Mouse (Mus musculus): Measurements from ENCODE around the gene Tmem150b.

Tmem150b gene

DNA sequence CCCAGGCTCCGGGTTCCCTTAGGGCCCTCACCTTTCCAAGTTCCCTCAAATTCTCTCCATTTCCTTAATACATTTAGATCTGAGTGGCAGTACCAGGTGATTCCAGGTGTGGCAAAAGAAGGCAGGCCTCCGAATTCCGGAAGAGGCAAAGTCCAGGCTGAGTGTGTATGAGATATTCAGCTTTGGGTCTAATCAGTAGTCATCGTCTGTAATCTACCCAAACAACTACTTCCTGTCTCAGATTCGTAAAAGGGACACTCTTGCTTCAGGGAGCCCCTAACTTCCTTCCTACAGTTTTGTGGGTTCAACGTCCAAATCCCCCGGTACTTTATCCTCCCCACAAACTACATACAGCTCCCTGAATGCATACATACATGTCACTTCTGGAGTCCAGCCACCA is at the start of gene Tmem150b:
TSS of gene Tmem150b (minus strand) at position 81 of the 400 bp plus-strand sequence.
- no peak for DNase-seq

DNA sequence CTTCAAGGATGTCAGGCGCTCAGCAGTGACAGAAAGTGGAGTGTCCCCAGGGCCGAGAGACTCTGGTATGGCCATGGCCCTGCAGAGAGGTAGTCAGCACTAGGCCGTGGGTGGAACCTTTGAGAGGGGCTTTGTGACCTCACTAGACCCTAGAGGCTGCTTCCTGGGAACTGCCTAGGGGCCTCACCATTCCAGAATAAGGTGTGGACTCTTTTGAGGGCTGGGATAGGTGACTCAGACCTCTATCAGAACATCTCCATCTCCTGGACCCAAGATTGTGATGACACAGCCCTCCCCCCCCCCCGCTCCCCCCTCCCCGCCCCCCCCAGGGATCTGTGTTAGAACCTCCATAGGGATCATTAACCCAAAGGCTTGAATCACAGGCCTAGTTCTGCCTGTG is 46.2 kb upstream of the Tmem150b start, which contains the start of gene Fam71e2:
TSS of gene Fam71e2 (minus strand) at position 101 of the 400 bp plus-strand sequence.
- no peak for DNase-seq

DNA sequence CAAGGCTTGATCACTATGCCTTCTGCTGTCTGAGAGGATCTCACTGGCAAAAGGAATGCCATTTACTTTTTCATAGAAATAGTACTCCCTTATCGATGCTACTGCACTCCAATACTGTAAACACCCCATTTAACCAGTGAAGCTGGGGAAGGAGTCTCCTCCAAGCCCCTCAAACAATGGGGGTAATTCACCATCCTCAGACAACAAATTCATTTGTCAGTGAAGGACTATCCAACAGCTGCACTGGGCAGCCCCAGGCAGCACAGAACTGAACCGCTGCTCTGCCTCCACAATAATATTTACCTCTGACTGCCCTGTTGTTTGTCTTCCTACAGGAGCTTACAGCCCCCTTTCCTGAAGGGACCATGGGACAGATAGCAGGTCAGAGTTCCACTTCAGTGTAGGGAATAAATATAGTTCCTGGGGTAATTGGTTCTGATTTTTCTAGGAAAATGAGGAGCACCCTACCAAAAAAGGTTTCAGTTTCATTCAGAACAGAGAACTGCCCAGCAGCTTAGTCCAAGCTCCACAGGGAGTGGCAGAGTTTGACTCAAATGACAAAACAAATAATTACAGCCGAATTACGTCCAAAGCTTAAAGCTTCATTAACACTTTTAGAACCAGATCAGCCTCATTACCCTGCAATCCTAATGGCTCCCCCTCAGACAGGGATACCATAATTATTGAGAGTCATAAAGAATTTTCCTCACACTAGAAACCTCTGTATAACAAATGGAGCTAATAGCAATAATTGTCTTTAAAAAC is 40.1 kb upstream of the Tmem150b start:
- no peak for DNase-seq

DNA sequence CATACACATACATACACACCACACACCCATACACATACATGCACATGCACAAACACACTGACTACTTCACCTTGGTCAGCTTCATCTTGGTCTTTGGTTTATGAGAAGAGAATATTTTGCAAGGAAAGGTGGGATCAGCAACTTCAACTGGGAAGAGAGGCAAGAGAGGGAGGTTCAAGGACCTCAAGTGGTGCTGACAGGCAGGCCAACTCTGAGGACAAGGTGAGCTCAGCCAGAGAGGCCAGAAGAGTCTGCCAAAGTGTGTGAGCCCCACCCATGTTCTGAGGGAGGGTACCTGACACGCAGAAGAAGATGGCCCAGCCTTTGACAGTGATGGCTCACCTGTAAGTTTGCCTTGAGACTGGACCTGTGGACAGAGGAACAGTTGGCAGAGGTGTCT is 34.6 kb upstream of the Tmem150b start:
- no peak for DNase-seq

DNA sequence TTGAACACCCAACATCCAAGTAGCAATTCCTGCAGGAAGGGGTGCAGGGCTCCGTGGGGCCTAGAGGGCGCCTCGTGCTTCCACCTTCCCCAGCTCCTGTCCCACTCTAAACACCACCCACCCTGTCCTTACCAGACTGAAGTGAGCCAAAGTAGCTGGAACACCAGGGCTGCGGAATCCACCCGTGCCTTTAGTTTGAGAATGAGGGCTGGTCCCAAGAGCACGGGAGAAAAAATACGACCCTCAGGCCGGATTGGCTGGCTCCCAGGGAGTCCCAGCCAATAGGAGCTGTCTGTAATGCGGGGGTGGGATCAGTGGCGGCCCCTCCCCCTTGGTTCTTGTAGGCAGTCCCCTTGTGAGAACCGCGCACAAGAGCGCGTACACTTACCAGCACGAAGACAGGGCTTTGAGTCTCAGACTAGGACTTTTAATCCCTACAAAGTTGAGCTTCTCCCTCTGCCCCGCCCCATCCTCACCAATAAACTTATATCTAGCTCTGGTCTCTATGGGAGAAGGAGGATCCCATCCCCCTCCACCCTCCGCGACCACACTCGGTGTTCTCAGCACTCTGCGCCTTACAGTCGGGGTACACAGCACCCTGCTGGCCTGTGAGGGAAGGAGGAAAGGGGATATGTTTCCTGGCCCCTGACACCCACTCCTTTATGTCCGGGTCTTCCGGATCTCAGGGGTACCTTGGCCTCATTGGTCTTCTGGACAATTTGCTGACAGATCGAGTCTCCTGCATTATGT is 27.9 kb upstream of the Tmem150b start, which contains the start of gene Cox6b2:
TSS of gene Cox6b2 (minus strand) at position 274 of the 750 bp plus-strand sequence.
- DNase-seq, result peak; percentile 96

DNA sequence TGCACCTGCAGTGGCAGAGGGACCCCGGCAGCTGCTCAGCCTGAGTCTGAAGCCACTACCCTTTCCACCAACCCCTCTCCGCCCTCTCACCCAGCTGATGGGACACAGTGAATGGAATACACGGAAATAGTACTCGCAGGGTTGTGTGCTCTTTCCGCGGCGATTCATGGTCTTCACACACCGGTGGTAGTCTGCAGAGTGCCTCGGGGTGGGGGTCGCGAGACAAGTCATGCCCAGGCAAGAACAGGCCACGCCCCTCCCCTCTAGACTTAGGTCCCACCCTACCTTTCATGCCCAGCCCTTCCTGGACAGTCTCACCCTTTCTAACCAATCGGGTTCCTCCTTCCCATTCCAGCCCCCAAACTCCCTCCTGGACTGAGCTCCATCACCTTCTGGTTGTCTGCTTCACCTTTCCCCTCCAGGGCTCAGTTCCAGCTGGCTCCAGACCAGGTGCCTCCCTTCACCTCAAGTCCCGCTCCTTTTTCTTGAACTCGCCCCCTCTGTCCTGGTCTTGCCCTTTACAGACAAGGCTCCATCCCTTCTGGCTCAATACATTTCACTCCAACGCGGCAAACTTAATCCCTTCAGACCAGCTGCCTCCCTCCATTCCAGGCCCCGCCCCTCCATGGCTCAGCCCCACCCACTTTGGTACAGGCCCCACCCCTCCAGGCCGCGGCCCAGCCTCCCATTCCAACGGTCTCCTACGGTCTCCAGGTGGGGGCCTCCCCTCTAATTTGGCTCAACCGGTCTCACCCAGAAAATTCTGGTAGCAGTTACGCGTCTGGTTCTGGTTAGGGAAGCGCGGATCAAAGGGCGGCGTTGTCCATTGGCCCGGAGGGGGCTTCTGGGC is 27.1 kb upstream of the Tmem150b start:
- DNase-seq, result peak; percentile 89

DNA sequence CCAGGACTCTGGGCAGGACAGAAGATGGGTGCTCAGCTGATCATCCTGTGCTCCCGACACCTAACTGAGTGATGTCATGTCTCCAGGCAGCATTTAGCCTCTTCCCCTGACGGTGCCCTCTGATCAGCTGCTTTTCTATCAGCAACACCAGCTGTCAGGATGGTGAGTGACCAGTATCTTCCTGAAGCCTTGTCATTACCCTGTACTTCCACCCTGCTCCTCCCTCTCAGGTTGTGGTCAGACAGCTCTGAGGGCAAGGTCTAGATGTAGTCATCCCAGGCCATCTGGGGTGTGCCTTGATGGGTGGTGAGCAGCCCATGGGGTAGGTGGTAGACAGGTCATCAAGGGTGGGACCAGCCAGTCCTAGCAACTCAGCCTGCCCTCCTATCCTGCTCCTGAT is 24.1 kb upstream of the Tmem150b start:
- peak; percentile 54 for DNase-seq

DNA sequence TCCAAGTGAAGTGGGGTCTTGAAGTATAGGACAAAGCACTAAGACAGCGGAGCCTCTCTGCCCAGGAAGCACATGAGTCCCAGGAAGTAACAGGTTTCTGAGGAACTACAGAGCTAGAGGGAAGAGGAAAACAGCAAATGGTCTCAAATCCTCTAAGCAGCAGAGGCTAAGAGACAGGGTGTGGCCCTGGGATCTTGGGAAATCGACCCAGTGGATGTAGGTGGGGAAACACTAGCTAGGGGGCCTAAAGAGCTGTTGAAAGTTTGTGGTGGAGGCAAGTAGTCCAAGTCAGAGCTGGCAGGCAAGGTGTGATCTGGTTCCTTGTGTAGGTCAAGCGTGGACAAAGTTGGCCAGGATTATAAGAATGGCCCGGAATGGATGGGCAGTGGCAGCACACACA is 23.3 kb upstream of the Tmem150b start:
- peak; percentile 28 for DNase-seq

DNA sequence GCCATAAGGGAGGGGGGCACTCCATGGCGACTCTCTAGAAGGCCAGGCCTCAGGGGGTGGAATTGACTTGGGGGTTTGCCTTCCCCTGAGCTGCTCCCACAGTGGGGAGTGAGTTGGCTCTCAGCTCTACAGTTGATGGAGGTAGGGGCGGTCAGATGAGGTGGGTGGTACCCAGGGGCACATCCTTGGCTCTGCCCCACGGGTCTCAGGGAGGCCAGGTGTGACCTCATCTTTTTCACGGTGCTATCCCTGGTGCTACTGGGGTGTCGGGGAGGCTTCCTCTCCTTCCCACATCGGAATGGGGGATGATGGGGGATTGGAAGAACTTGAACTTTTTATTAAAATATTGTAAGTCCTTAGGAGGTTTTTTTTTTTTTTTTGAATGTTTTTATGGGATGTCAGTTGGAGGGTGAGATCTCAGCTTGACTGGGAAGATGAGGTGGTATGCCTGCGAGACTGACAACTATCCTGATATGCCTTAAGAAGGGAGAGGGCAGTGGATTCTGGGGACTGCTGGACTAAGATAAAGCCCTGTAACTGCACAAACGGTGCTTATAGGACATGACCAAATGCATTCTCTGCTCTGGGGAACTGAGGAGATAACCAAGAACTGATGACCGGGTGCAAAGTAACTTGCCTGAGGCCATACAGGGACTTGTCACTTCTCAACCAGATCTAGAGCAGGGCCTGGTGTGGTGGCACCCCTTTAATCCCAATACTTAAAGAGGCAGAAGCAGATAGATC is 22.3 kb upstream of the Tmem150b start:
- peak; percentile 74 for DNase-seq

DNA sequence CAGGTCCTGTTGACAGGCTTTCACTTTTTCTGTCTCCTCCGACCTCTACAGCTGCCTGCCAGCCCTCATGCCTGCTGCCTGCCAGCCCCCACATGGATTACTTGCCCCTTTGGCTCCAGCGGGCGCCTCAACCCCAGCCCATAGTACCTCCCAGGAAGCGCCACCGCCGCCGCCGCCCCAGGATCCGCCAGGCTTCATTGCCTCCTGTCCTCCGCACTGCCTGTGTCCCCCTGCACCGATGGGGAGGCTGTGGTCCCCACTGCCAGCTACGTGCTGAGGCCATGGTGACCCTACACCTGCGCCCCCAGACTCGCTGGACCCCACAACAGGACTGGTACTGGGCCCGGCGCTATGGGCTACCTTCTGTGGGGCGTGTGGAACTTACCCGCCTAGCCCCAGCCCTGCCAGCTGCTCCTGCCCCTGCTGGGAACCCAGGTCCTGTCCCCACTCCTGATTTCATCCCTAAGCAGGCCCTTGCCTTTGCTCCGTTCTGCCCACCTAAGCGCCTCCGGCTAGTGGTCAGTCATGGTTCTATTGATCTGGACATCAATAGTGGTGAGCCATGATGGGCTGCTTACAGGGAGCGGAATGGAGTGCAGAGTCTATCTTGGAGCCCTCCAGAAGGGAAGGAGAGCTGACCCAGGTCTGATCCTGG is 21.4 kb upstream of the Tmem150b start:
- peak; percentile 48 for DNase-seq

DNA sequence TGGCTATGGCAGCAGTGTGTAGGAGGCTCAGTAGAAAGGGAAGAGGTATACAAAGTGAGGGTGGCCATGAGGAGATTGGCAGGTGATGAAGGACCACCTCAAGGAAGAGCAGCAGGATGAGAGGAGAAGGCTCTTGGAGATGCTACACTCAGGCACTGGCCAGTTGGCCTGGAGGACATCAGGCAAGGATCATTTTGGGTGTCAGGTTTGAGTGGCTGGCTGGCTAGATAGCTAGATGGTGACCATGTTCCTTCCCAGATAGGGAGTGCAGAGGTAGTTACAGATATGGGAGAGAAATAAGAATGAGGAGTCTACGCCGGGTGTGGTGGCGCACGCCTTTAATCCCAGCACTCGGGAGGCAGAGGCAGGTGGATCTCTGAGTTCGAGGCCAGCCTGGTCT is 19.8 kb upstream of the Tmem150b start:
- DNase-seq, result peak; percentile 49

DNA sequence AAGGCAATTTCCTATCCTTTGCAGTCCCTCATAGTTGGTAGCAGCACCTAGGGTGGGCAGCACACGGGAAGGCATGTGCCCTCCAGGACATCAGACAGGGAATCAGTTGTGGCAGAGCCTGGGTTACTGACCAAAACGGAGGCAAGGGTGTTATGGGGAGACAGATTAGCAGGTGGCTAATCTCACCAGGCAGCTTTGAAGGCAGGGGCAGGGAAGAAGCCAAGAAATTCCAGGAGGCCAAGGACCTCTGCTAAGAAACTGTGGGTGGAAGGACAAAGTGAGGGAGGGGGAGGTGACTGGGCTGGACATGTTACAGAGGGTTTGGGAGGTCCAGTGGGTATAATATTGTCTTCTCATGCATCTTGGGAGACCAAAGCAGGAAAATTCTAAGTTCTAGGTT is 18.3 kb upstream of the Tmem150b start:
- peak; percentile 79 for DNase-seq

DNA sequence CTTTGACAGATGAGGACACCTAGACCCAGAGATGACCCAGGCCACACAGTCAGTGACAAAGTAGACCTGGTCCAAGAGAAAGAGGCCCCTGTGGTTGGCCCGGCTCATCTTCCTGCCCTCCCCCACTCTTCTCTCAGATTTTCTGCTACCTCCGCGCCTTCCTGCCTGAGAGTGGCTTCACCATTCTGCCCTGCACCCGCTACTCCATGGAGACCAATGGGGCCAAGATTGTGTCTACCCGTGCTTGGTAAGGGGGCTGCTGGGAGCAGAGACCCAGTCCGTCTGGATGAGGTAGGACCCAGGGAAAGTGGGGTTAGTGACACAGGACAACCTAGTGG is 17.4 kb upstream of the Tmem150b start:
- peak; percentile 37 for DNase-seq

DNA sequence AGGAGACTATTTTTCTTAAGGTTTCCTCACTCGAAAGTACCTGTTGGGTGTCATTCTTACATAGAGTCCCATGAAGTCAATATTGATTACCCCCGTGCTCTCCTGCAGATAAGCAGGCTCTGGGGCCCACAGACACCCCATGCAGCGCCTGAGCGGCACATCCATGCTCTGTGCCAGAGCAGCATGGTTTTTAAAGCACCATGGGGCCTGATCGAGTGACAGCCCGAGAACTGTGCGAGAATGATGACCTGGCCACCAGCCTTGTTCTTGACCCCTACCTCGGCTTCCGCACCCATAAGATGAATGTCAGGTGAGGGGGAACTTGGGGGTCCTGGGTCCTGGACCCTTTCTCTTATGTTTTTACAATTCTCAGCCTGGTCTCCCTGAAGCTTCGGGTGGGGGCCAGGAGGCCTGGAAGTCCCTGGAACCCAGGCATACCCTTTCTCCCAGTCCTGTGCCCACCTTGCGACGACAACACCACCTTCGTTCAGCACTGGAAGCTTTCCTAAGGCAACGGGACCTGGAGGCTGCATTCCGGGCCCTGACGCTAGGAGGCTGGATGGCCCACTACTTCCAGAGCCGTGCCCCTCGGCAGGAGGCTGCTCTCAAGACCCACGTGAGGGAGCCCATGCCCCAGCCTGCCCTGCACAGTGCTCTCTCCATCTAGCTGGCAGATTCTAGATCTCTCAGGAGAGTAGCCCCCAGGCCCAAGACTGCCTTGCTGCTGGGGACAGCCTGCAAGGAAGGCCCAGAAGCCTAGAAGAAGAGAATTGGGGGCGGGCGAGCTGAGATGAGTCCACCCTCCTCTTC is 16.8 kb upstream of the Tmem150b start:
- peak; percentile 80 for DNase-seq

DNA sequence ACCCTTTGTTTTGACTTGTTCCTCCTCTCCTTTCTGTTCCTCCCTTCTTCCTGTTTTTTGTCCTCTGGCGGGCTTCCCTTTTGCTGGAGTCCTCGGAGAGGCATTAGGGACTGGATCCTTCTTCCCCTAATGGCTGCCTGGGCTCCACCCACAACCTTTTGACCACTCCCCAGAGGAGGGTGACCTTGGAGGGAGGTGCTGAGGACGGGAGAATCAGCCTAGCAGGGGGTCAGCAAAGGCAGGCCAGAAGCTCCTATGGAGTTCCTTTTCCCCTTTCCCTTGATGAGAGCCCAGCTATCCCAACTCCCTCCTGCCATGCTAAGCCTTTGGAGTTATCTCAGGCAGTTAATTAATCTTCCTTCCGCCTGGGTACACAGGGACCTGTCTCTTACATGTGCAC is 16.1 kb upstream of the Tmem150b start:
- peak; percentile 90 for DNase-seq

DNA sequence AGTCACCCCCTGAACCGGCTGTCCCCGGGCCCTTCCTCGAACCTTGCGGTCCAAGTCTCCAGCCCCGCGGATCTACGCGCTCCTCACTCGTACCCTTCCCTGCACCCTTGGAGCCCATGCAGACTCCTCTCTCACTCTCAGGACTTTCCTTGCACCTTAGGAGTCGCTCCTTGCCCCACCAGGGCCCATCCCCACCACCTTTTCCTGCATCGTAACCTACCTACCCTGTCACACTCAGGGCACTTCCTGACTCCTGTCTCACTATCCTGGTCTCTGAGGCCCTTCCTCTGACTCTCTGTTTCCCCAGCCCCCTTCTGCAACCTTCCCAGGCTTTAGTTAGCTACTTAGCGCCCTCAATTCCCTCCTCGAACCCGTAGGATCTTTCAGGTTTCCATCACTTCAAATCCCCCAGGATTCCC is 15.3 kb upstream of the Tmem150b start:
- DNase-seq, result no peak

DNA sequence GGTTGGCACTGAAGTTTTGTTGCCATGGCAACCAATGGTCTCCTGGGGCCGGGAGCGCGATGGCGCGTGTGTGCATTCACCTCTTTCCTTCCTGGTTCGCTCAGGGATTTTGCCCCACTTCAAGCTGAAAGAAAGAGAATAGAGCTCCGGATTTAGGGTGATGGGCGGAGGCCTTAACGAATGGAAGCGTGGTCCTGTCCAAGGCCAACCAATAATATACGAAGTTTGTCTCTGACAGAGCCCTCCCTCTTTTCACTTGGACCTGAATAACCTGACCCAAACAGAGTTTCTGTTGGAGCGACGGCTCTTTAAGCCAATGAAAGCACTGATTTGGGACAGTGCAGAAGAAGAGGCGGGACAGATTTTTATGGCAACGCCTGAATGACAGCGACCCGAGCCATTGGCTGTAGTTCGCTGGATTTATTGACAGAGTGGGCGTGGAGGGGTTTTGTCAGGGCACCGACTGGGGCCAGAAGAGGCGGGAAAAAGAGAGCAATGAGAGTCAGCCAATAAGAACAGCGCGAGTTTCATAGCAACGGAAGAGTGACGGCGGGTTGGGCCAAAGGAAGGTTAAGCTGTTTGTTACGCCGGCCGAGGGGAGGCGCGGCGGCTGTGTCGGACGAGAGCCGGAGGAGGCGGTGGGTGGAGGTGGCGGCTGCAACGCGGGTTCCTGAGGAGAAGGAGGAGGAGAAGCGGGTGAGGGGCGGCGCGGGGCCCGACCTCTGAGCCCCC is 14.7 kb upstream of the Tmem150b start, which contains the start of gene Kmt5c:
TSS of gene Kmt5c (plus strand) at position 572 of the 732 bp plus-strand sequence.
- DNase-seq, result peak; percentile 95

DNA sequence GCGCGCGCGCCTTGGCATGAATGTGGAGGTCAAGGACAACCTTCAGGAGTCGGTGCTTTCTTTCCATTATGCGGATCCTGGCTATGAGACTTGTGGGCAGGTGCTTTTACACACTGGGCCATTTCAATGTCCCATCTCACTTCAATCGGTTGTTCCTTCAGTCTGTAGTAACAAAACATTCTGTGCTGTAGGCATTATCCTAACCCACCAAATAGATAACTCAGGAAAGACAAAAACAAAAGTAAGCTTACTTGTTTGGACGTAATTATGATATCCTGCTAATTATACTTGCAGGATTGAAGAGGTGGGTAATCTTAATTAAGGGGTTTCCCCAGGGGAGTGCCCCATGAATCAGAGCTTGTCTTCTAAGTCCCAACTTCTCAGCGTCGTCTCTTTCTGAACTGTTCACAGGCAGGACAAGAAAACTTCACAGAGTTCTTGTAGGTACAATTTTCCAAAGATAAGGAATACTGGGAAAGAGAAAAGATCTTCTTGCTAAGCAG is 14.0 kb upstream of the Tmem150b start:
- DNase-seq, result no peak

DNA sequence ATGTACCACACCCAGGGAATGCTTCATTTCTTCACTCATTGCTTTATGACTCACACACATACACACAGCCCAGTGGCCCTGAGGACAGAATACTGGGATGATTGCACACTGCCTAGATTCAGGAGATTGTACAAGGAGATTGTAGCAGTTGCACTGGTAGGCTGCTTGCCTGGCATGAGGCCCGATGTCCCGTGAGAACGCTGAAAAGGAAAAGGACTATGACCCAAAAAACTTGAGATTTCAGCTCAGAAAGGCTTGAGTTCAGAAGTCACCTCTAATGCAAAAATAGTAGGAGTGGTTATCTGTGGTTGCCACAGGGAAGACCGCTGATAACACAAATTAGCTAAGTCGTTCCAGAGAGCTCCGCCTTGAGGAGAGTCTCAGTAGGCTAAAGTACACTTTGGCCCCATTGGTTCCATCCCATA is 7.9 kb upstream of the Tmem150b start:
- peak; percentile 52 for DNase-seq

DNA sequence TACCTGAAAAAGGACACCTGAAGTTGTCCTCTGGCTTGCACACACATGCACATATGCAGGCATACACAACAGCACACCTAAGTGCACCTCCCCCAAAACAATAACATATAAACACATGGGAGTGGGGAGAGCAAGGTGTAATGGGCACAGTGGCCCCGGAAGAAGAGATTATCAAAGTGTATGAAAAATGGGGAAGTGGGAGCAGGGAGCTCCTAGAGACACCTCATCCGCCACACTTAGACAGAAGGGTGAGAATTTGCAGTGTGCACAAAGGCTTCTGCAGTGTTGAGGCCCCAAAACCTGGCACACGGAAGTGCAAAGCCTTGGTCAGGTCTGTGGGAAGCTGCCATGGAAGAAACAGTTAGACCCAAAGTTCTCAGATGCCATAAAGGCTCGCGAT is 6.0 kb upstream of the Tmem150b start:
- DNase-seq, result no peak

Measured in liver (tissue).